Mouse (Mus musculus): ENCODE measurements around the gene Nrip2. TPM values are rescaled to one million over a fixed set of nuclear protein-coding genes. Genes with fewer than 3 reads are reported as not detected.

Gene Nrip2
- total RNA-seq, 2 experiments from 2014 or later, result 9.4 to 11.9 TPM

Other genes with a start within 250 kb of the Nrip2 start
- gene Tead4, start 98.5 kb upstream of the Nrip2 start, total RNA-seq (2021), result 1 to 10 TPM in 1 of 2 experiments, under 1 TPM in 1; 0.39 to 1.2 TPM
- gene Tulp3, start 43.4 kb upstream of the Nrip2 start, total RNA-seq (2021), result 10 to 100 TPM; 14.3 to 21.9 TPM
- gene Rhno1, start 36.4 kb upstream of the Nrip2 start, total RNA-seq (2021), result 10 to 100 TPM; 17.8 TPM
- gene Foxm1, start 36.3 kb upstream of the Nrip2 start, total RNA-seq (2021), result 1 to 10 TPM; 1.2 TPM
- 1 to 10 TPM; 1.1 TPM for gene Tex52, start 23.8 kb upstream of the Nrip2 start, total RNA-seq (2021)
- gene Gm44596, start 23.8 kb upstream of the Nrip2 start, total RNA-seq (2021), result 1 to 10 TPM in 1 of 2 experiments, not detected in 1; 1.0 TPM
- 10 to 100 TPM; 29.7 to 30.7 TPM for gene Itfg2, start 25.6 kb downstream of the Nrip2 start, total RNA-seq (2021)
- gene Fkbp4, start 39.4 kb downstream of the Nrip2 start, total RNA-seq (2021), result 100 to 1,000 TPM; 115 to 118 TPM
- gene Pzp, start 127.4 kb downstream of the Nrip2 start, total RNA-seq (2021), result not detected
- 10 to 100 TPM; 11.5 to 15.1 TPM for gene A2ml1, start 182.3 kb downstream of the Nrip2 start, total RNA-seq (2021)
- gene Klrb1a, start 224.2 kb downstream of the Nrip2 start, total RNA-seq (2021), result not detected